Mouse (Mus musculus): ENCODE measurements around the gene Gucy2c. TPM values are rescaled to one million over a fixed set of nuclear protein-coding genes. Genes with fewer than 3 reads are reported as not detected.

The Gucy2c gene
- total and polyA plus RNA-seq, 2 experiments from 2014 or later = not detected

GRCm38 (mm10) chr6:136660831-136661705 is 120.5 kb downstream of the Gucy2c start:
- 18% methylated on average over 32 of the region's 34 CpGs for WGBS
- H3K4me1 ChIP-seq (ENCODE audit: control insufficient read depth, insufficient read depth) = no peaks in the 10 kb centered on the region
- H3K9ac ChIP-seq (replicated peaks; ENCODE audit: low read depth, low read length) = peak overlapping the region; percentile 45; the same call in 1 of the 2 replicates
- peak overlapping the region; percentile 32 for H3K4me3 ChIP-seq (ENCODE audit: low read depth, low read length)
- ATAC-seq (ENCODE audit: insufficient read depth, low read depth) (peak; percentile 13; the same call in 1 of the 2 replicates), DNase-seq (ENCODE audit: low spot score) (no peak)
- no peaks in the 10 kb centered on the region for H3K9me3 ChIP-seq (replicated peaks; ENCODE audit: control insufficient read depth, low read length)
- H3K4me2 ChIP-seq (ENCODE audit: low read depth, low read length) = peak overlapping the region; percentile 54
- TF ChIP-seq CTCF (IDR thresholded peaks at IDR 0.05; ENCODE audit: low read depth) (no peak), EP300 (IDR thresholded peaks at IDR 0.05; ENCODE audit: low read depth) (no peak)
- 0 out of 2 replicates have a peak, but pooled peaks cover 11% of the 10 kb centered on the region for H3K27me3 ChIP-seq (ENCODE audit: control insufficient read depth, insufficient read depth, low read length)
- no peak overlapping the region for H3K27ac ChIP-seq (ENCODE audit: low read depth)
- H3K36me3 ChIP-seq (replicated peaks; ENCODE audit: control insufficient read depth, insufficient read depth, low read length) = no peaks in the 10 kb centered on the region

- H3K4me3 ChIP-seq (ENCODE audit: low read depth, low read length) = no peak overlapping the region
- 87% methylated on average over 9 of the region's 9 CpGs for WGBS
- H3K27ac ChIP-seq (ENCODE audit: low read depth) = no peak overlapping the region
- ATAC-seq (ENCODE audit: insufficient read depth, low read depth) = no peak
- no peaks in the 10 kb centered on the region for H3K4me1 ChIP-seq (ENCODE audit: control insufficient read depth, insufficient read depth)
- no peak for DNase-seq (ENCODE audit: low spot score)
- H3K9ac ChIP-seq (replicated peaks; ENCODE audit: low read depth, low read length) = no peak overlapping the region
- H3K9me3 ChIP-seq (replicated peaks; ENCODE audit: control insufficient read depth, low read length) = no peaks in the 10 kb centered on the region
- 0 out of 2 replicates have a peak, but pooled peaks cover 11% of the 10 kb centered on the region for H3K27me3 ChIP-seq (ENCODE audit: control insufficient read depth, insufficient read depth, low read length)
- no peak overlapping the region for H3K4me2 ChIP-seq (ENCODE audit: low read depth, low read length)
- H3K36me3 ChIP-seq (replicated peaks; ENCODE audit: control insufficient read depth, insufficient read depth, low read length) = no peaks in the 10 kb centered on the region
- no peak for TF ChIP-seq CTCF (IDR thresholded peaks at IDR 0.05; ENCODE audit: low read depth)
- no peak for TF ChIP-seq EP300 (IDR thresholded peaks at IDR 0.05; ENCODE audit: low read depth)
Measured at GRCm38 (mm10) chr6:136659226-136659625, 122.3 kb downstream of the Gucy2c start.

GRCm38 (mm10) chr6:136658303-136658702 is 123.3 kb downstream of the Gucy2c start:
- Histone ChIP-seq H3K27me3 (ENCODE audit: control insufficient read depth, insufficient read depth, low read length) (0 out of 2 replicates have a peak, but pooled peaks cover 6% of the 10 kb centered on the region), H3K4me2 (ENCODE audit: low read depth, low read length) (no peak overlapping the region), H3K9ac (replicated peaks; ENCODE audit: low read depth, low read length) (no peak overlapping the region), H3K4me1 (ENCODE audit: control insufficient read depth, insufficient read depth) (no peaks in the 10 kb centered on the region), H3K9me3 (replicated peaks; ENCODE audit: control insufficient read depth, low read length) (no peaks in the 10 kb centered on the region), H3K27ac (ENCODE audit: low read depth) (no peak overlapping the region), H3K36me3 (replicated peaks; ENCODE audit: control insufficient read depth, insufficient read depth, low read length) (no peaks in the 10 kb centered on the region), H3K4me3 (ENCODE audit: low read depth, low read length) (no peak overlapping the region)
- TF ChIP-seq EP300 (IDR thresholded peaks at IDR 0.05; ENCODE audit: low read depth) = no peak
- TF ChIP-seq CTCF (IDR thresholded peaks at IDR 0.05; ENCODE audit: low read depth) = no peak
- no peak for ATAC-seq (ENCODE audit: insufficient read depth, low read depth)
- DNase-seq (ENCODE audit: low spot score) = no peak
- 69% methylated on average over 4 of the region's 4 CpGs for WGBS

GRCm38 (mm10) chr6:136655786-136656185 is 125.8 kb downstream of the Gucy2c start:
- Histone ChIP-seq H3K9ac (replicated peaks; ENCODE audit: low read depth, low read length) (no peak overlapping the region), H3K4me2 (ENCODE audit: low read depth, low read length) (peak overlapping the region; percentile 27; the same call in 1 of the 2 replicates), H3K4me1 (ENCODE audit: control insufficient read depth, insufficient read depth) (peaks cover 4% of the 10 kb centered on the region; the same call in 1 of the 2 replicates), H3K9me3 (replicated peaks; ENCODE audit: control insufficient read depth, low read length) (no peaks in the 10 kb centered on the region), H3K36me3 (replicated peaks; ENCODE audit: control insufficient read depth, insufficient read depth, low read length) (no peaks in the 10 kb centered on the region), H3K27me3 (ENCODE audit: control insufficient read depth, insufficient read depth, low read length) (no peaks in the 10 kb centered on the region), H3K4me3 (ENCODE audit: low read depth, low read length) (no peak overlapping the region), H3K27ac (ENCODE audit: low read depth) (no peak overlapping the region)
- TF ChIP-seq CTCF (IDR thresholded peaks at IDR 0.05; ENCODE audit: low read depth) (no peak), EP300 (IDR thresholded peaks at IDR 0.05; ENCODE audit: low read depth) (no peak)
- ATAC-seq (ENCODE audit: insufficient read depth, low read depth) = no peak
- DNase-seq (ENCODE audit: low spot score) = no peak
- WGBS = 68% methylated on average over 11 of the region's 11 CpGs

- no peak overlapping the region for H3K4me3 ChIP-seq (ENCODE audit: low read depth, low read length)
- no peak for TF ChIP-seq EP300 (IDR thresholded peaks at IDR 0.05; ENCODE audit: low read depth)
- no peak for TF ChIP-seq CTCF (IDR thresholded peaks at IDR 0.05; ENCODE audit: low read depth)
- no peak overlapping the region for H3K27ac ChIP-seq (ENCODE audit: low read depth)
- no peaks in the 10 kb centered on the region for H3K36me3 ChIP-seq (replicated peaks; ENCODE audit: control insufficient read depth, insufficient read depth, low read length)
- H3K4me2 ChIP-seq (ENCODE audit: low read depth, low read length) = no peak overlapping the region
- H3K9ac ChIP-seq (replicated peaks; ENCODE audit: low read depth, low read length) = no peak overlapping the region
- H3K4me1 ChIP-seq (ENCODE audit: control insufficient read depth, insufficient read depth) = peaks cover 4% of the 10 kb centered on the region; the same call in 1 of the 2 replicates
- ATAC-seq (ENCODE audit: insufficient read depth, low read depth) = no peak
- DNase-seq (ENCODE audit: low spot score) = no peak
- H3K27me3 ChIP-seq (ENCODE audit: control insufficient read depth, insufficient read depth, low read length) = no peaks in the 10 kb centered on the region
- 86% methylated on average over 20 of the region's 20 CpGs for WGBS
- no peaks in the 10 kb centered on the region for H3K9me3 ChIP-seq (replicated peaks; ENCODE audit: control insufficient read depth, low read length)
Measured at GRCm38 (mm10) chr6:136654470-136654869, 127.1 kb downstream of the Gucy2c start.

All from heart, postnatal 0 days (tissue).